Mouse (Mus musculus): Measurements from ENCODE around the gene Stx12.

Stx12 gene

DNA sequence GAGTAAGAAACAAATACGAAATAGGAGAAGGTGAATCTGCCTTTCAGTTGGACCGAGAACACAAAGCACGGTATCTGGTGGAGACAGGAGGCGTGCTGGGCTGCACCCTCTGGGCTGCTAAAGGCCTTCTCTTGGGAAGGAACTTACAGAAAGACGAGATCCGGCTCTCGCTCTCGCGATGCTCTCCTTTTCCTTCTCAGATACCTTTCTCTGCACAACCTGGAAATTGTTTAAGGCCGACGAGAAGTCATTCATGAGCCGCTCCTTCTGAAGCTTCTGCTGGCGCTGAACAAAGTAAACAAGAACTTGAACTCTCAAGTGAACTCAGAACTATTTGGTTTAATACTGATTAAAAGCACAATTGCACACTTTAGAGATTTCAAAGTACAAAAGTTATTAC lies 21.3 kb downstream of the Stx12 start:
- DNase-seq = no peak

DNA sequence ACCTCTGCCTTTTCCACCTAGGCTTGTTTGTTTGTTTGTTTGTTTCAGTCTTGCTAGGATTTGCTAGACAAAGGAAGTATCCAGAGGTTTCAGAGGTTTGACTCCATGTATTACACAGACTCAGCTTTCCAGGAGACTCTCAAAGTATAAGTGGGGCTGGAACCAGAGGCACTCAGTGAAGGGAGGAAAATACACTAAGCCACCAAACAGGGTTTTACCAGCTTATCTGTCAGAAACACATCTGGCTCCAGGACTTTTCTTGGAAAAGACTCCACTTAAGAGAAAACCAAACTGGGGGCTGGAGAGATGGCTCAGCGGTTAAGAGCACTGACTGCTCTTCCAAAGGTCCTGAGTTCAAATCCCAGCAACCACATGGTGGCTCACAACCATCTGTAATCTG lies 23.4 kb downstream of the Stx12 start:
- DNase-seq = no peak

DNA sequence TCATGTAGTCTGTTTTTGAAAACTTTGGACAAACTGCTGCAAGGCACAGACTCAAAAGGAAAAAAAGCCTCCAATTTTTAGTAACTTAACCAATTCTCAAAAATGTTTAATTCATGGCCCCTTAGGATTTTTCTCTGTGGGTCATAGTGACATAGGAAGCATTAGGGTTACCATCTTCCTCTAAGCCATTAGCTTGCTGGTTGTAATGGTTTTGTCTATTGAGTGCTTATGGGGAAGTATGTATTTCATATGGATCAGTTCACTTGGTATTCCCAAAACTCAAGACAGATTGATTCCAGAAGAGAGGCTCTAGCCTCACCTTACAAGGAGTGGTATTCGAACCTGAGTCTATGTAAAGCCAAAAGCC lies 40.6 kb downstream of the Stx12 start:
- DNase-seq = no peak

DNA sequence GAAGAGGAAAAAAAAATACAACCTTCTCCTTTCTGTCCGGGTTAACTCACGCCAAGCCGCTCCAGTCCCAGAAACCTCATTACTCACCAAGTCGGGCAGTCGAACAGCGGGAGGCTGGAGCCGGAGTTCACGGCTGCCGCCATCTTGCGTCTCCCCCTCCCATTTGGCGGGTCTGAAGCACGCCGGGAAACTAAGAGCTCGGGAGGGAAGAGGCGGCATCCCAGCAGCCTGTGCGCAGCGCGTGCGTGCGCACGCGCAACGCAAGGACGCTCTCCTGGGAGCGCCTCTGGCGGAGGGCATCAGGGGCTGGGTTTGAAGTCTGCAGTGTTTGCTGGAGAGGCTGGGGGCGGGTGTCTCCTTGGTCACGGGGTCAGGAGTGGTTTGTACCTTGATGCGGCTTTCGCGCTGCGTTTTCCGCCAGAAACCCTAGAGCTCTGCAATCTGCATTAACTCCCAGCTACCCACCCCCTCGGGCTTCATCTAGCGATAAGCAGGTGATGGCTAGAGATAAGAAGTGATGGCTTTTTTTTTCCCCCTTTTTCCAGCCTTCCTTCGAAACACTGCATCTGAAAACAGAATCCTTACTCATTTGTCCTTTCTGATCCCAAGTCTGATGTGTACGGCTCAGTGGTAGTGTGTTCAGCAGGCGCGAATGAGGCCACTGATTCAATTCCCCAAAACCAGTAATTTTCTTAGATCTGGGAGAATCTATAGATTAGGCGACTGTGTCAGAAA lies 41.2 kb downstream of the Stx12 start, which contains the start of gene Ppp1r8:
Ppp1r8 (minus strand) TSS at position 200 of the 735 bp plus-strand sequence.
- peak; percentile 94 for DNase-seq

DNA sequence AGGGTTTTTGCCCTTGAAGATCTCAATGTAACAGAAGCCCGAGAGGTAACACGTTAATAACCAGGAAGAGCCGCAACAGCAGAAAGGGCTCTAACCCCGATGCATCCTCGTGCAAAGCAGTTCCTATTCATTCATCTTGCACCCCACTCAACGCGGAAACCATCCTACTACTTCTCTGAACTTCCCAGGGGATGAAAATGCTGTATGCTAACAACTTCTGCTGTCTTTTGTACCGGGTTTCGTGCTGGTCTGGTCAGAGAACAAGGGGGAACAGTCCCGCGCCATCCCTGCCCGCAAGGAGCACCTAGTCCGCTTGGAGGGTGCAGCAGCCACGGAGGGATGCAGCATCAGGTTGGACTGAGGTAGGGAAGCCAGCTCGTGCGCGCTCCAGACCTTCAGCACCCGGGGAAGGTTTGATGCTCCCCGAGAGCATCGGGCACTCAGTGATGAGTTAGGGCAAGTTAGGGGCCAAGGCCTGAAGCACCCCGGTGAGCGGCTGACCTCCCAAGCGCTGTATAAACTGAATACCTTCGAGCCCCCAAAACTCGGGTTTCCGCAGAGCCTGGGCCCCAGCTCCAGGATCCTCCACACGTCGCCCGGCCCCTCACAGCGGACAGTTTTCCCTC lies 41.9 kb downstream of the Stx12 start:
- peak; percentile 15 for DNase-seq

DNA sequence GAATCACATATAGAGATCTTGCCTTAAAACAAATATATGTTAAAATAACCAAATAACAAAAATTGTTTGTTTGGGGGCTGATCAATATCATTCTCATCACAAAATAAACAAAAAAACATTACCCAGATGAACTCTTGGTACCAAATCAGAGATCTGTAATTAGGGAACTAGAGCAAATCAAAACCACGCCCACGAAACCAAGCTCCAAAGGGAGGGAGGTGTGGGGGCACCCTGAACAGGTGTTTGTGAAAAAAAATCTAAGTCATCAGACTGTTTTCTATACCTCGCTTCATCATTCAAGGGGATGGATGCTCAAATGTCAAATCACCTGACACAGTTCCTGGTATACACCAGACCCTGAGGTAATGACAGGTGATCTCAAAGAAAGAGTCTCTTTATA lies 42.8 kb downstream of the Stx12 start:
- DNase-seq = no peak

DNA sequence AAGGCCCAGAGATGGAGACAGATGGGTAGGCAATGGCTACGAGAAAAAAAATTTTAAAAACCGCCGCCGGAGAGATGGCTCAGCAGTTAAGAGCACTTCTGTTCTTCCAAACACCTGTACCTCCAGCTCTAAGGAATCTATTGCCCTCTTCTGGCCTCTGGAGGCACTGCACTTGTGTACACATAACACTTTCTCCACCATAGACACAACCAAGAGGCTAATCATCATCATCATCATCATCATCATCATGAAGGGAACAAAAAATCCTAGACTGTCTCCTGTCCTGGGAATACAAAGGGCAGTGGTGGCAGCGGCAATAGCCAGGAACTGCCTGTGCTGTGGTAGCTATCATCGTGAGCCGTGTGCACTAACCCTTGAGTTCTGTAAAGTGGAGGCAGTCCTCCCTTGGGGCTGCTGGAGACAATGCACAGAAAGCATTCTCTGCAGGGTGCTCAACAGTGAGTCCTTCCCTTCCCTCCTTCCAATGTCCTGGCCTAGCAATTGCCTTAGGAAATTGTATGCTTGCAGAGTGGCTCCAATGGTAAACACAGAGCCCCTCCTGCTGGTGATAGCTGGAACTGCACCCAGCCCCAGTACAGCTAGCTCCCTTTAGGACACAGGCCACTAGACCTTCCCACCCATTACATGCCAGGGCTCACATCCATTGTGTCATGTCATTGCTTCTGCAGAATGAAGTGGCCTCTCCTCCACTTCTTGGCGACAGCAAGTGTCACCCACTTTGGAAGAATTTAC lies 60.5 kb downstream of the Stx12 start:
- DNase-seq = peak; percentile 55

DNA sequence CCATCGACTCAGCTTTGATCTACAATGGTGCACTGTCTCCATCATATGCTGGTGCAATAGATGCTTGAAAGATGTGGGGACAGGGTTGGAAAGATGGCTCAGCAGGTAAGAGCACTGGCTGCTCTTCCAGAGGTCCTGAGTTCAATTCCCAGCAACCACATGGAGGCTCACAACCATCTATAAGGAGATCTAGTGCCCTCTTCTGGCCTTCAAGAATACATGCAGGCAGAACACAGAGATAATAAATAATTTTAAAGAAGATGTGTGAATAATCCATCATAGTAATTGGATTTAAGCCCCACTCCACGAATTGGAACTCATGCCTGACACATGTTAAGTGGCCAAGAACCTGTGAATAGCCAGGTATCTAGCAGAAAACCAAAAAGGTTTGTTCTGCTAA lies 65.9 kb downstream of the Stx12 start:
- DNase-seq = no peak

DNA sequence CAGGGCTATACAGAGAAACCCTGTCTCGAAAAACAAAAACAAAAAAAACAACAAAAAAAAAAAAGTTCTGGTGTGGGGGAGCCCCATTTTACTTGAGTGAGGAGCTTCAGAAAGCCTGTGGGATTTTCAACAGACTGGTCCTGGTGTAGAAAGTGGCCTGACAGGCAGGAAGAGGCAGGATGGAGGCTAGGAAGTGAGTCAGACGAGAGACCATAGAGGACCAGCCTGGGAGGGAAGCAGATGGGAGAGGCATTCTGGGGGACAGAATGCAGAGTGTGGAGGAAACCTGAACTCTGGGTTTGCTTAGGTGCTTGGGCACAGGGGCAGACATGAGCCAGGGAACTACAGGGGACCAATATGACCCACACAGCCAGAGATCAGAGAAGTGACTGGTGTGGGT lies 67.5 kb downstream of the Stx12 start:
- no peak for DNase-seq

DNA sequence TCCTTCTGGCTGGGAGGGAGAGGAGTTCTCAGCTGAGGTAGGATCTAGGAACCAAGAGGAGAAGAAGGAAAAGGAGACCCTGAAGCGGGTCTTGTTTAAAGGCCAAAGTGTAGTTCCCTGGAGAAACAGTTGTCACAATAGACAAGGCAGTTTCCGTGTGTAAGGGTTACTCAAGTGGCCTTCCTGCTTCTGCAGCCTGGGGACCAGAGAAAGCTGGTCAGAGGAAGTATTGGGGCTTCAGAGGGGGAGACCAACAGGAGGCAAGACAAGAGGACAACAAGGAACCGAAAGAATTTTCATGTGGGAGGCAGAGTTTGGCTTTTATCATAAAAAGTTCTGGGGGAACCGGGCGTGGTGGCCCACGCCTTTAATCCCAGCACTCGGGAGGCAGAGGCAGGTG lies 67.9 kb downstream of the Stx12 start:
- no peak for DNase-seq

DNA sequence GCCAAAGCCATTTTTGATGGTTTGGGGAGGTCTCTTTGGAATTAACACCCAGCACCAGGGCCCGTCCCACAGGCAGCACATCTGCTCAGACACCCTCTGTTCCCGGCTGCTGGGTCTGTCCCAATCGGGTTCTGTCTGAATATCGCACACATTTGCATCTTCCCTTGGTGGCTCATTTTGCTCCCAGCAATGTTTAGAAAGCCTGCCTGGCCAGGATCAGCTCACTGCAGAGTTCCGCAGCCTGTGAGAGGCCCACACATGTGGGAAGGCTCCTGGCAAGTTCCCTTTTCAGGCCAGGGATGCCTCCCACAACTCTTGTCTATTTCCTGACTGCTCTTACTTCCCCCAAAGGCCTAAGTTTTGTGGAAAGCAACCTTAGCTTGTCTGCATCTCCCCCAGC lies 74.7 kb downstream of the Stx12 start:
- DNase-seq = peak; percentile 87

DNA sequence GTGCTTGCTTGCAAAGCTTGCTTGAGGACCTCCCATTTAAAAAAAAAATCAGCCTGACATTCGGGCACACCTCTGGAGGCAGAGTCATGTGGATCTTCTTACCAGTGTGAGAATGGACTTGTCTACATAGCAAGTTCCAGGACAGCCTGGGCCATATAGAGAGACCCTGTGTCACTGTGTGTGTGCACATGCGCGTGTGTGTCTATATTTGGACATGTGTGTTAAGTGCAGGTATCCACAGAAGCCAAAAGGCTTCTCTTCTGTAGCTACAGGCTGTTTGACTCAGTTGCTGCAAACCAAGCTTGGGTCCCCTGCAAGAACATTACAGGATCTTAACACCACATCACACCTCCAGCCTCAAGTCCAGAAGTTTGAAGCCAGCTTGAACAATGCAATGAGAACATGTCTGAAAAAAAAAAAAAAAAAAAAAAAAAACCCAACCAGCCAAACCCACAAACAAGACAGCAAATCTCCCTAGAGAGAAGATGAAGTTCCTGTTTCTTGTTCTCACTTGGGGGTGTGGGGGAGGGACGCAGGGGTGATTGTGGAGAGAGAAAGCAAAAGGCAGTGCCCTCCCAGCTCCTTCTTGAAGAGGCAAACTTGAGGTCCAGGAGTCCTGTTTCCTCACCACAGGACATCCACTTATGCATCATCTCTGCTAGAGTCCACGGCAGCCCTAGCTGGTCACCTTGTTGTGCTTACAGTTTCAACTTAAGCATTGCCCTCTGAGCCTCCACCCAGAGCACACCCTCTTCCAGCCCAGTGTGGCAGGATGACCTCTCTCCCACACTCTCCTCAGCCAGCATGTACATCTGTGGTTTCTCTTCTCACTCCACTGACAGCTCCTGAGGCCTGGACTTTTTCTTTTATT lies 76.3 kb downstream of the Stx12 start:
- no peak for DNase-seq

DNA sequence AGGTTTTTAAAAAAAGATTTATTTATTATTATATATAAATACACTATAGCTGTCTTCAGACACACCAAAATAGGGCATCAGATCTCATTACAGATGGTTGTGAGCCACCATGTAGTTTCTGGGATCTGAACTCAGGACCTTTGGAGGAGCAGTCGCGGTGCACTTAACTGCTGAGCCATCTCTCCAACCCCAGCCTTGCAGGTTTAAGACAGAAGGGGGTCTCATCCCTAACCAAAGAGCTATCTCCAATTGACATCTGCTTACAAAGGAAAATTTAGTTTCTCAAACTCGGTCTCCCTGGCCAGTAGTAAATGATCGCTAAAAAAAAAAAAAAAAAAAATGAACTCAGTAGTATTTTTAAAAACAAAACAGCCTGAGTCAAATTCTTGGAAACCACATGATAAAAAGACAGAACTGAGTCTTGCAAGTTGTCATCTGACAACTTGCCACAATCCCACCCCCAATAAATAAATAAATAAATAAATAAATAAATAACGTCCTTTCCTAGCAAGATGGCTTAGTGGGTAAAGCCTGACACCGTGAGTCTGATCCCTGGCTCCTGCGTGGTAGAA lies 77.6 kb downstream of the Stx12 start:
- no peak for DNase-seq

DNA sequence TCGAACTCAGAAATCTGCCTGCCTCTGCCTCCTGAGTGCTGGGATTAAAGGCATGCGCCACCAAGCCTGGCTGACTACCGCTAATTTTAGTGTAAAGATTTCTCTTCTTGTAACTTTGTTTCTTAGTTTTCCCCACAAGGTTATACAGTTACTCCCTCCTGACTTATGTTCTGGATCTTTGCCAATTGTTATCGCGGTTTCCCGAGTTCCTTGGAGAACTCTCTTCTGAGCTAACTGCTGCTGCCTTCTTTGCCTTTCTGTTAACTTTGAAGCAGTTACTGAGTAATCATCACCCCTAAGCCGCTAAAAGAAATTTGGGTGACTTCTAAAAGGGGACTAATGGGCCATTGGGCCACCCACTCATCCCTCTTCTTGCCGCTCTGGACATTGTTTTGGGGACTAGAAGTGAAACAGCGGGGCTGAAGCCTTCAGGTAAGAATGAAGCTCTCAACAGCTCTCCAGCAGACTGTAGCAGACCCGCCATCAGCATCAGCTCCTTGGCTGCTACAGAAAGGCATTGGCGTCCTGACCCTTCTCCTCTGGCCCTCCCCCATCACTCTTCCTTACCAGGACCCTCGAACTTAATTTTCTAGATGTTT lies 78.6 kb downstream of the Stx12 start:
- DNase-seq = no peak

DNA sequence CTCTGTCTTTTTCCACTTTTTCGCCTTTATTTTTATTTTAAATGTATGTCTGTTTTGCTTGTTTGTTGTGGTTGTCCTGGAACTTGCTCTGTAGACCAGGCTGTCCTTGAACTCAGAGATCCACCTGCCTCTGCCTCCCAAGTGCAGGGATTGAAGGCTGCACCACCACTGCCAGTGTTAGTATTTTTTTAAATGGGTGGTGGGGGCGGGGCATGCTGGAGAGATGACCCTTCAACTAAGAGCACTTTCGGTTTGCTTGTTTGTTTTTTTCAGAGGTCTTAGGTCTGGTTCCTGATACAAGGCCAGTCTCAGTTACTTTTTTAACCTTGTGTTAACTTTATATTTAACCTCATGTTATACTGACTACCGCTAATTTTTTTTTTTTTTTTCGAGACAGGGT lies 79.2 kb downstream of the Stx12 start:
- DNase-seq = no peak

DNA sequence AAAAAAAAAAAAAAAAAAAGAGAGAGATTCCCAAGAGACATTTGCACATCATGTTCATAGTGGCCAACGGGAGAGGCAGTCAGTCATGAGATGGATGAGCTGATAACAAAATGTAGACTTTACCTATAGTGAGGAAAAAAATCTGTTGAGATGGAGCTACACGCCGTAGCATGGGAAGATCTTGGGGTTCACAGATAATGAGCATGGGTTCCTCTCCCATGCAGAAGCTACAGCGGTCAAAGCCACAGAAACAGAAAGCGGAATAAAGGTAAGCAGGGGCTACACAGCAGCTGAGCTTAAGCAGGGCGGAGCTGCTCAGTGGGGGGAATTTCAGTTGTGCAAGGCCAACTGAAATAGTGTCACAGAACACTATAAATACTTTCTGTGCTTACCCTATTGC lies 80.0 kb downstream of the Stx12 start:
- no peak for DNase-seq

DNA sequence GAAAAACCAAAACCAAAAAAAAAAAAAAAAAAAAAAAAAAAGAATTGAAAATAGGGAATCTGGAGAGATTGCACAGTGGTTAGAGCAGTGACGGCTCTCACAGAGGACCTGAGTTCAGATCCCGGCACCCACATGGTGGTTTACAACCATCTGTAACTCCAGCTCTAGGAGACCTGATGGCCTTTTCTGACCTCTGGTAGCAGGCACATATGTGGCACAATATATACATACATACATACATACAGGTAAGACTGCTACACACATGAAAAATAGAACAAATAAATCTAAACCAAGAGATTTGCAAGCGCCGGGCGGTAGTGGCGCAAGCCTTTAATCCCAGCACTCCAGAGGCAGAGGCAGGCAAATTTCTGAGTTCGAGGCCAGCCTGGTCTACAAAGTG lies 80.4 kb downstream of the Stx12 start:
- DNase-seq = no peak

All from right cerebral cortex, adult 18-20 months (tissue).